Mouse (Mus musculus) brain, embryonic 14.5 days (tissue): ENCODE results near the gene Sik3.

Experiments used
- CTCF ChIP-seq: fragments of 200-500 bp; IDR thresholded peaks from 2 replicates; pipeline ENCODE4 v1.5.1; 2012; ENCODE audit warnings: inconsistent platforms, mild to moderate bottlenecking, moderate library complexity, borderline replicate concordance; ENCODE audit not compliant: insufficient read depth, insufficient read length; ENCODE audit errors: extremely low read depth
- POLR2A ChIP-seq: fragments of 200-500 bp; IDR thresholded peaks from 2 replicates; pipeline ENCODE4 v1.6.1; 2012; ENCODE audit warnings: mild to moderate bottlenecking, inconsistent platforms, borderline replicate concordance; ENCODE audit not compliant: poor library complexity, insufficient read depth, insufficient read length, severe bottlenecking; ENCODE audit errors: extremely low read depth

DNA sequence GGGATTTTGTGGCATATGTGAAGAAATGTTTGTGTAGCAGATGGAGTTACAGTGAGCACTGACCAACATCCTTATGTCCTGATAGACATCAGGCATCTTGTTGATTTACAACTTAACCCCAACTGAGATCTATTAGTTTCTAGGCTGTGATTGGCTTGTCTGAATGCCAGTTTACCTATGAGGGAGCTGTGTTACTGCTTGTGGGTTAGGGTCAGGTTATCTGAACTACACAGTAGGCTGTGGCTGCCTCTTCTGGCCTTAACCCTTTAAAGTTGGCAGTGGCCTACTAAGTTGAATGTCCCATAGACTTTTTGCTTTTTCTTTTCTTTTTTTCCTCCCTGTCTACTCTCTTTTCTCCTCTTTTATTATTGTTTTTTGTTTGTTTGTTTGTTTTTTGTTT, 98.7 kb downstream of the Sik3 start:
- TF ChIP-seq CTCF = no peak
- no peak for TF ChIP-seq POLR2A
